Mouse (Mus musculus) retina, adult 2 months (tissue): ENCODE measurements around the gene Zfp768.
"Not testable (repeated sequence)": the region's sequence is repeated elsewhere in the genome, so short reads cannot be mapped to it uniquely, and the experiment has no call there.

ENCODE experiments used
- DNase-seq: peaks from one replicate; pipeline ENCODE4 v3.0.0-alpha.2; 2012; ENCODE audit warnings: low read depth, low spot score

The Zfp768 gene

DNA sequence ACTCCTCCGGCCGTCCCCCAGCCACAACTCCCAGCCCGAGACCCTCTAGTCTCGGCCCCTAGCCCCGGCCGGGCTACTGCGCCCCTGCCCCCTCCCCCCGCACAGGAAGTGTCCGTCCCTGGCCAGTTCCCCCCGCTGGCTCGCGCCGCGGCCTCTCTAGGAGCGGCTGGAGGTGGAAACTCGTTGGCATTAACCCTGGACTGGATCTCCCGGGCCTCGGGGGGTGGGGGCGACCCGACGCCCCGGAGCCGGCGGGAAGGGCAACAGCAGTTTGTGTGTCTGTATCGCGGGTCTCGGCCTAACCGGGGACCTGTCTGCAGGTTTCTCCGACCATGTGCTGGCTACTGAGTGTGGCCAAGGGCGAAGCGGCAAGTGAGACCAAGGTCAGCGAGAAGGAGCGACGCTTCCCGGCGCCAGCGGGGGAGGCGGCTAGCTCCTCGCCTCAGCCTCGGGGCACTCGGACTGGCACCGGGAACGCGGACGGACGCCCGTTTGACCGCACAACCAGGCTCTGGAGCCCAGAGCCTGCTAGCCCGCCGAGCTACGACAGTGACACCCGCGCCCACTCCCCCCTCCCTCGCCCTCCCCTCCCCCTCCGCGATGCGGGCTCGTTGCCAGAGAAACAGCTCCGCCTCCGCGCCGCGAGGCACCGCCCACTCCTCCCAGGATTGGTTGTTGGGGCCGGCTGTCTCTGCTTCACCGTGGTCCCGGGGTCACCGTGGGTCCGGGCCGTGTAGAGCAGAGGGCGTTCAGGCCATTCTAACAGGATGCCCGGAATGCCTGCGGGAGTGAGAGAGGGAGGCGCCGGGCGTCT lies at the start of gene Zfp768:
TSS of gene Zfp768 (minus strand) at position 78 of the 814 bp plus-strand sequence.
- DNase-seq: peak; percentile 90

GRCm38 (mm10) chr7:127393944-127394333 lies 48.5 kb upstream of the Zfp768 start:
- DNase-seq: no peak

DNA sequence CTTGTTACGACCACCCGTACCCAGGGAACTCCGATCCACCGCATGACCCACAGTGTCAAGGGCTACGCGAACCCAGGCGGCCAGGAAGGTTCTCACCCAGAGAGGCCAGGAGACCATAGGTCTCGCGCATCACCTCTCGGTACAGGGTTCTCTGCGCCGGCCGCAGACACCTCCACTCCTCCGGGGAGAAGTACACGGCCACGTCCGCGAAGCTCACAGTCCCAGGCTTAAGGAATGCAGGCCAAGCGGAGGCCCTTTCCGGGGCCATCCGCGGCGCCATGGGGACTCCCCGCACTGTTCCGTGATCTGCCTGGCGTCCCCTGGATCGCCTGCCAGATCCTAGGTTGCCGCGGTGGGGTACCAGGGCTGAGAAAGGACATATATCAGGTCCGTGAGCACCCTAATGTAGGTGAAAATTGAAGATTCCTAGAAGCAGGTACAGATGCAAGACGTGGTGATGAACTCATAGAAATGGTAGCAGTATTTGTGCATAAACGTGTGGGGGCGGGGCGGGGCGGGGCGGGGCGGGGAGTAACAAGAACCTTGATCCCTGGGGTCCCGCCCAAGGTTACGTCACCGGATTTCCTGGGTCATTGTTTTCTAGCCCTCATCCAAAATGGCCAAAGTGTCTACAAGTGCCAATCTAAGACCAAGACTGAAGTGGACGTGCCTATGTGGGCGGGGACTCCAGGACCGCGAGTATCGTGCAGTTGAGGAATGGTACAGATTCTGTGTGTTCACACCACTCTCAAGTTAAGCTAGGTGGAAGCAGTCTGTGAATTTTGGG lies 48.0 kb upstream of the Zfp768 start, which contains the start of gene E430018J23Rik:
TSS of gene E430018J23Rik (minus strand) at position 473 of the 787 bp plus-strand sequence.
- peak; percentile 98 for DNase-seq

DNA sequence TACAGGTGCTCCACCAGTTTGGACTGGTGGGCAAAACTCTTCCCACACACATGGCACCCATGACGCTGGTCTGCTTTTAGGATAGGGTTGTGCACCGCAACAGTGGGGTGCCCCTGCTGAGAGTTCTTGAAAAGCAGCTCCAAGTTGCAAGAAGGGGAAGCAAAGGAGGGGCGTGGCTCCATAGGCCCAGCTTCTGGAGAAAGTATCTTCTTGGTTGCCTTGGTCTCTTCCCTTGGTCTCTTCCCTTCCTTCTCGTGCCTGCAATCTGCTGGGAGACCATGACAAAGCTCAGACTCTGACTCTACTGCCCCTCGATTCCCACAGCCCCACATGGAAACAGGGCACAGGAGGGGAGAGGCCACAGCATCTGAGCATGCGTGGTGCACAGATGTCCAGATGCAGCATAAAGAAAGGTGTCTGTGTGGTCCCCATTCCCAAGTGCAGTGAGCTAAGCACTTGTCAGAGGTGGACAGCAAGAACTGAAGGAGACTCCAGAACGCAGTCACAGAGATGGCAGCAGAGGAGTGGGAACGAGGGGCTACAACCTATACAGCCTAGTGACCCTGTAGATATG lies 46.9 kb upstream of the Zfp768 start:
- no peak for DNase-seq

DNA sequence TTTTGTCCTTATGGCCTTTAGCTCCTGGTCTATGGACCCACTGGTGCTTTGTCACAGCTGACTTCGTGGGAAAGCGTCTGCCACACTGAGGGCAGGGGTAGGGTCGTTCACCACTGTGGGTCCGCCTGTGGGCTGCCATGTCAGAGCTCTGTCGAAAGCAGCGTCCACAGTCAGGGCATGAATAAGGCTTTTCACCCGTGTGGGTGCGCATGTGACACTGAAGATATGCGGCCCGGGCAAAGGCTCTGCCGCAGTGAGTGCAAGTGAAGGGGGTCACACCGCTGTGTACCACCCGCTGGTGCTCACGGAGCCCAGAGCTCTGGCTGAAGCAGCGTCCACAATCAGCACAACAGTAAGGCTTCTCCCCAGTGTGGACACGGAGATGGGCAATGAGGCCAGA lies 46.1 kb upstream of the Zfp768 start:
- no peak for DNase-seq

- DNase-seq: no peak
Observed at GRCm38 (mm10) chr7:127390306-127390705, 44.9 kb upstream of the Zfp768 start.

- DNase-seq: not testable (repeated sequence)
Observed at GRCm38 (mm10) chr7:127388201-127388600, 42.8 kb upstream of the Zfp768 start.

DNA sequence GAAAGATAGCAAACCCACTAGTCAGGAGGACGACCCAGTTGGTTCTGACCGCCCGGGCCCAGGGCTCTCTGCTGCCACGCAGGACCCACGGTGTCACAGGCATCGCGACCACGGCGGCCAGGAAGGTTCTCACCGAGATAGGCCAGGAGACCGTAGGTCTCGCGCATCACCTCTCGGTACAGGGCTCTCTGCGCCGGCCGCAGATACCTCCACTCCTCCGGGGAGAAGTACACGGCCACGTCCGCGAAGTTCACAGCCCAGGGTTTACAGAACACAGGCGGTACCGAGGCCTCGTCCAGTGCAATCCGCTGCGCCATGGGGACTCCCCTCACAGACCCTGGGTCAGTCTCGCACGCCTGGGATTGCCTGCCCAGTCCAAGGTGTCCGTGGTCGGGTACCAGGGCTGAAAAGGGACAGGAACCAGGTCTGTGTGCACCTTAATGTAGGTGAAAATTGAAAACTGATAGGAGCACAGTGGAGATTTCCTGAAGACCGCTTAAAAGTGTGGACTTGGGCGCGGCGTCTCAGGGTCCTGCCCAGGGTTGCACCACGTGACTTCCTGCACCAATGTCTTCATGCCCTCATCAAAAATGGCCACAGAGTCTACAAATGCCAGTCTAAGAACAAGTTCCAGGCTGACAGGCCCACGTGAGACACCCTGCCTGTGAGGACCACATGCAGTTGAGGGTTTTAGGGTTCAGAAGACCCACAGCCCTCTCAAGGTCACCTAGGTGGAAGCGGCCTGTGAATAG lies 41.4 kb upstream of the Zfp768 start, which contains the start of gene 9130019O22Rik:
TSS of gene 9130019O22Rik (minus strand) at position 526 of the 752 bp plus-strand sequence.
- peak; percentile 79 for DNase-seq

- DNase-seq: not testable (repeated sequence)
Observed at GRCm38 (mm10) chr7:127385560-127385959, 40.2 kb upstream of the Zfp768 start.

- no peak for DNase-seq
Observed at GRCm38 (mm10) chr7:127378310-127378921, 33.0 kb upstream of the Zfp768 start.

DNA sequence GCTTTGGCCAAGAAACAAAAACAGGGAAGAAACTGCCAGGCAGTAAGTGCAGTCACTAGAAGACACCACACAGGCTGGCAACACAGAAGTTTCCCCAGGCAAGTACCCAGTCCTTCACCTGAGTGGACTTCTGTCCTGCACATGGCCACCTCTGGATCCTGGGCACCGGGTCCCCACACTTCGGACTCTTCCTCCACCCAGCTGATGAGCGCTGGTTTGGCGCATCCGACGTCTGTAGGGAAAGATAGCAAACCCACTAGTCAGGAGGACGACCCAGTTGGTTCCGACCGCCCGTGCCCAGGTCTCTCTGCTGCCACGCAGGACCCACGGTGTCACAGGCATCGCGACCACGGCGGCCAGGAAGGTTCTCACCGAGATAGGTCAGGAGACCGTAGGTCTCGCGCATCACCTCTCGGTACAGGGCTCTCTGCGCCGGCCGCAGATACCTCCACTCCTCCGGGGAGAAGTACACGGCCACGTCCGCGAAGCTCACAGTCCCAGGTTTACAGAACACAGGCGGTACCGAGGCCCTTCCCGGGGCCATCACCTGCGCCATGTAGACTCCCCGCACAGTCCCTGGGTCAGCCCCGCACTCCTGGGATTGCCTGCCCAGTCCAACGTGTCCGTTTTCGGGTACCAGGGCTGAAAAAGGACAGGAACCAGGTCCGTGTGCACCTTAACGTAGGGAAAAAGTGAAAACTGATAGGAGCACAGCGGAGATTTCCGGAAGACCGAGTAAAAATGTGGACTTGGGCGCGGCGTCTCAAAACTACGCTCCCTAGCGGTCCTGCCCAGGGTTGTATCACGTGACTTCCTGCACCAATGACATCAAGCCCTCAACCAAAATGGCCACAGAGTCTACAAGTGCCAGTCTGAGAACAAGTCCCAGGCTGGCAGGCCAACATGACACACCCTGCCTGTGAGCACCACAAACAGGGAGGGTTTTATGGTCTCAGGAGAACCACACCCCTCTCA lies 30.2 kb upstream of the Zfp768 start, which contains the start of gene Zfp747:
TSS of gene Zfp747 (minus strand) at position 780 of the 975 bp plus-strand sequence.
- peak; percentile 81 for DNase-seq

GRCm38 (mm10) chr7:127371870-127372269 lies 26.5 kb upstream of the Zfp768 start:
- not testable (repeated sequence) for DNase-seq

DNA sequence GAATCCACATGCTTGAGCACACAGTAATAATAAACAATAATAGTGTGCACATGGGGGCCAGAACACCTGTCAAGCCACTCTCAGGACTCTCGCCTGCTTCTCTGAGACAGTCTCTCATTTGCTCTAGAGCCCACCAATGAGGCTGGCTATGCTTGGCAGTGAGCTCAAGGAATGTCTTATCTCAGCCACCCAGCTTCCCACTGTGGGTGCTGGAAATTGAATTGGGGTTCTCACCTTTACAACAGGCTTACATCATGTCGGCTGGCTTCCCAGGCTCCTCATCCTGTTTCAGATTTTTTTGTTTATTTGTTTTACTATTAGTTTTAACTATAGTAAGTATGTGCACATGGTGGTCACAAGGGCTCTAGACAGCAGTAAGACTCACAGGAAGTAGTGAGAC lies 25.8 kb upstream of the Zfp768 start:
- DNase-seq: no peak

DNA sequence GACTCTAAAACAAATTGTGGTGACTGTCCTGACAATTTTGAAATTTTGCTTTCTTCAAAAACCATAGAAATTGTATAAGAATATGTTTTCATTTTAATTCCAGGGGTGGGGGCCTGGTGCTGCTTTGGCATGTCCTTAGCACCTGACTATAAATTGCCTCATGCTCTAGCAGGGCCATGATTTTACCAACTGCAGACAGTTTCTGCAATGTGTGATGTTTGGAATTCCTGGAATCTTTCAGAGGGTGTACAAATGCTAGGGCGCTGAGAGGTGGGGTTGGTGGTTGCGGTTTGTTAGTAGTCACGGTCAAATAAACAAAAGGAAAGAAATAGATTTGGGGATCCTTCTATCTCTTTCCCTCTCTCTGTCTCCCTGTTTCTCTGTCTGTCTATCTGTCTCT lies 20.9 kb upstream of the Zfp768 start:
- no peak for DNase-seq

- no peak for DNase-seq
Observed at GRCm38 (mm10) chr7:127364166-127364565, 18.8 kb upstream of the Zfp768 start.

GRCm38 (mm10) chr7:127363475-127363921 lies 18.1 kb upstream of the Zfp768 start:
- DNase-seq: no peak

DNA sequence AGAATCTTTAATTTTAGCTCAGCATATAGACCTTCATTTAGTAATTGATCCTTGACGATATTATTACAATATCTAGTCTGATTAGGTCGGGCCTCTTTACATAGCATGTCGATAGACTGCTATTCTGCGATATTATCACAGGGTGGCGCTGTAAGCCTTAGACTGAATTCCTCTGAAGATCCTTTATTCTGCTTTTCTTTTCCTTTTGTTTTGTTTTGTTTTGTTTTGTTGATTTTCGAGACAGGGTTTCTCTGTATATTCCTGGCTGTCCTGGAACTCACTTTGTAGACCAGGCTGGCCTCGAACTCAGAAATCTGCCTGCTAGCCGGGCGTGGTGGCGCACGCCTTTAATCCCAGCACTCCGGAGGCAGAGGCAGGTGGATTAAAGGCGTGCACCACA lies 17.0 kb upstream of the Zfp768 start:
- DNase-seq: not testable (repeated sequence)

DNA sequence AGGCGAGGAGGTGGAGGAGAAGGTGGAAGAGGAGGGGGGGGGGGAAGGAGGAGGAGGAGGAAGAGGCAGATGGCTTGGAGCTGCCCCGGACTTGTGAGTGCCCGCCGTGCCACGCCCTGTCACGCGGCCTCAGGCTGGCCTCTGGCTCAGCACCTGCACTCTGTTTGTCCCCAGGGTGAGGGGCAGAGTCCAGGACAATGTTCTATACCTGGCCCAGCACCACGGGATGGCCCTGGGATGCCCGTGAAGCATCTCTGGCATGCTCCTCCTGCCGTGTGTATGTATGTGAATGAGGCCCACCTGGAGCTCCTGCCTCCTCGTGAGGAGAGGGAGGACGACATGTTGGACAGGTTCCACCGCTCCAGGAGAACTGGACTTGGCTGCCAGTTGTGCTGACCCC lies 16.1 kb upstream of the Zfp768 start:
- no peak for DNase-seq

- DNase-seq: no peak
Observed at GRCm38 (mm10) chr7:127360265-127360664, 14.9 kb upstream of the Zfp768 start.

- no peak for DNase-seq
Observed at GRCm38 (mm10) chr7:127358472-127358871, 13.1 kb upstream of the Zfp768 start.
